Mouse (Mus musculus) embryo, embryonic 9.5 days (tissue): ENCODE measurements around the gene Fam166a.

Source experiments
- DNase-seq: peaks from one replicate; pipeline ENCODE4 v3.0.0-alpha.2; 2017; ENCODE audit errors: extremely low spot score

The Fam166a gene

GRCm38 (mm10) chr2:25218445-25218844, at the start of gene Fam166a:
Fam166a (plus strand) TSS chr2:25218745.
- no peak for DNase-seq

- DNase-seq, result peak; percentile 74
Observed at GRCm38 (mm10) chr2:25169778-25170177, 48.8 kb upstream of the Fam166a start.

GRCm38 (mm10) chr2:25170326-25171100, 48.0 kb upstream of the Fam166a start:
- no peak for DNase-seq

DNA sequence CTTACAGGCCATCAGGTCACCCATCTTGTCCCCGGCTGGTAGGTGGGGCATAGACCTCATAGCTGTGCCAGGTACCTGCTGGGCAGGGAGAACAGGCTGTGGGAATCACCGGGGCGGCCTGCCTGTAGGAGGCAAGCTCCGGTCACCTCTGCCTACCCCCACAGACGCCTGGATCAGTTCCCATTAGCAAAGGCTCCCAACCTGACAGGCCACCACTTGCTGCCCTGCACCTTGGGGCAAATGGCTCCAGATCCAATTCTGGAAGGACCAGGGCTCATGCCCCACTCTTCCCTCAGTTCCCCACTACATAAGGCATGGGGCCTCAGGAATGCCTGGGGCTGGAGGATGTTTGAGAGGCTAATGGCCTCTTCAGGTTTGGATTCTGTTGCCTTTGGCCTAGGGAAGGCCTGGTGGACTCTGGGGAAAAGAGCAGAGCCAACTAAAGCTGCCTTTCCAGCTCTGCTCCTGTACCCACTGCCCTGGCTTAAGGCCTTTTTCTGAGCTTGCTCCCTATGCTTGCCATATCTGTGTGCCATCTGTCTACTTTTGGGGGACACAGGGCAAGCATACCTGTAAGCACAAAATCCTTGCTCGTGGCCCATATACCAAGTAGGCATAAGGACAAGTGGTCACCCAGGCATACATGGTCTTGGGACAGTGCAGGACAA, 47.3 kb upstream of the Fam166a start:
- DNase-seq, result no peak

DNA sequence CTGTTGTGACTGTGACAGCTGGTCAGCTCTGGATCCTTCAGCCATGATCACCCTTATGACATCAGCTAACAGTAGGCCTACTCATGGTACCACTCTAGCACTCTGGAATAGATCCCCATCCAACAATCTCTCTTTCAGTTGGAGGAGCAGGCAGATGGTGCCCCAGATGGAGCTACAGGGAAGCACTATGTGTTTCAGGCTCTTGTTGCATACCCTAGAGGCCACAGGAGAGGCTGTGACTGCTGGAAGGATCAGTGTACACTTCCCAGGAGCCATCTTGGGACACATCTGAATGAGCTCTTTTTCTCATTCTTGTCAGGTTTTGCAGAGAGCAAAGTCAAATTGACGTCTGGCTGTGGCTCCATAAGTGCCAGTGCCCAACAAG, 46.8 kb upstream of the Fam166a start:
- no peak for DNase-seq

- DNase-seq, result no peak
Observed at GRCm38 (mm10) chr2:25172629-25173028, 45.9 kb upstream of the Fam166a start.

GRCm38 (mm10) chr2:25173821-25174220, 44.7 kb upstream of the Fam166a start:
- DNase-seq, result no peak

DNA sequence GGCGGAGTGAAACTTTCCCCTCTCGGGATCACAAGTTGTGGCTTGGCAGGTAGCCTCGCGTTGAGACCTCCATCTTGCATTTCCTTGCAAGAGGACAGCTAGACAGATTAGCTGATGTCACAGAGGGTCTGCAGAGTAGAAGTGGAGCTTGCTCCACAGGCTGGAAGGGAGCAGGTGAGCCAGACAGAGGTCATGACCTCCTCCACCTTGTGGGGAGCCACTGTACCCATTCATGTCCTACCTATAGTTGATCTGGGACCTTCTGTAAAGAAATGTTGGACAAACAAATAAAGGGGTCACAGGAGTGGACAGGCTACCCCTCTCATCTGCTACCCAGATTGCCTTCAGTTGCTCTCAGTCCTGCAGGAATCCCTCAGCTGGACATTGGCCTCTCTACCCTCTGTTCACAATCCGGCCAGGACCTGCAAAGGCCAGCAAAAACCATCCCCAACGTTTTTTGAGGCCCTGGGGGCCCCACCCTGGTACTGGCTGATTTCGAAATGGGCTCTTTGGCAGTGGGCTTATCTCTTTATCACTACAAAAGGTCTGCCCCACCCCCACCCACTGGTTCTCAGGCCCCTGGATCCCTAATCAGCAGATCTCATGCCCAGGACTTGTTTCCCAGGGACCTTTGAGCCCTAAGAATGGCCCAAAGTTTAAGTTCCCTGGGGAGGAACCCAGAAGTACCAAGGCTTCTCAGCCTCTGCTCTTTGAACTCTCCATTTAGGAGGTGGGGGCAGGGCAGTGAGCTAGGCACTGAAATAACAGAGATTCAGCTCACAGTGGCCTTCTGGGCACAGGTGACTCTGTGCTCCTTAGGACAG, 43.5 kb upstream of the Fam166a start:
- DNase-seq, result no peak

GRCm38 (mm10) chr2:25175690-25176078, 42.9 kb upstream of the Fam166a start:
- no peak for DNase-seq

DNA sequence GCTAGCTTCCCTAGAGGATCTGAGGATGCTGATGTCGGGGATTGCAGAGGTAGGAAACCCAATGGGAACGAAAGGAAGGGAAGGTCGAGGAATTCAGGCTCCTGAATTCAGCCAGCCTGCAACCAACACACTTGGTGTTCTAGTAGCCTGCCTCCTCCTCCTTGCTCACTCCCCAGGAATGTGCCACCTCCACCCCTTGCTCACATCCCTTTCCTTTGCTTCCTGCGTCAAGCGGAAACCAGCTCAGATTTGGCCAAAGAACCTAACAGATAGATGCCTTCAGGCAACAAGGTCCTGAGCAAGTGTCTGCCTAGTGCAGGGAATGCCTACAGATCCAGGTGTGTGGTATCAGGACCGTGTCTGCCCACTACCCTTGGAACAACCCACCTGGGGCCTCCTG, 42.0 kb upstream of the Fam166a start:
- DNase-seq, result no peak

GRCm38 (mm10) chr2:25177076-25177475, 41.5 kb upstream of the Fam166a start:
- DNase-seq, result no peak

- peak; percentile 71 for DNase-seq
Observed at GRCm38 (mm10) chr2:25177685-25178084, 40.9 kb upstream of the Fam166a start.

- DNase-seq, result no peak
Observed at GRCm38 (mm10) chr2:25178285-25178972, 40.1 kb upstream of the Fam166a start.

DNA sequence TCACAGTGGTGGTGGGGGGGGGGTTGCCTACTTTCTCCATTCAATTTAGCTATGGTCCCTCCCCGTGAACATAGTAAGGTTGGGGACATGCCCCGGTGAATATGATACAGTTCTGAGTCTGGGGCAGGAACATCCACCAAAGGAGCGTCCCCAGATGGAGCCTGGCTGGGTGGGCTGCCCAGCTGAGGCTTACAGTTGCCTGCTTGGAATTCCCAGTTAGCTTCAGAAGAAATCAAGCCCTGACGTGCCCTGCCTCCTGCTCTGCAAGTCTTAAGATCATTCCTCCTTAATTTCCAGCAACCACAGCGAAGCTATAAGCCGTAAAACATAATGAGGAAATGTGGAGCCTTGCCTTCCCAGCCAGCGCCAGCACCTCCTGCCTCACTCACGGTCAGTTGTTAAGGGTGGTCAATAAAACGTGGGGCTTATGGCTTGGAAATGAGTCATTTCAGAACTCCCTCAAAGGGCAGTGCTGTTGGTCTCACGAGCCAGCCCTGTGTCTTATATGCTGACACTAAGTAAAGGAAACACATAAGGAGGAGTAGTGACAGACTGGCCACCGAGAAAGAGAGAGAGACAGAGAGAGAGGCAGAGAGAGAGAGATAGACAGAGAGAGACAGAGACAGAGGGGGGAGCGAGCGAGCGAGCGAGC, 38.9 kb upstream of the Fam166a start:
- DNase-seq, result no peak

DNA sequence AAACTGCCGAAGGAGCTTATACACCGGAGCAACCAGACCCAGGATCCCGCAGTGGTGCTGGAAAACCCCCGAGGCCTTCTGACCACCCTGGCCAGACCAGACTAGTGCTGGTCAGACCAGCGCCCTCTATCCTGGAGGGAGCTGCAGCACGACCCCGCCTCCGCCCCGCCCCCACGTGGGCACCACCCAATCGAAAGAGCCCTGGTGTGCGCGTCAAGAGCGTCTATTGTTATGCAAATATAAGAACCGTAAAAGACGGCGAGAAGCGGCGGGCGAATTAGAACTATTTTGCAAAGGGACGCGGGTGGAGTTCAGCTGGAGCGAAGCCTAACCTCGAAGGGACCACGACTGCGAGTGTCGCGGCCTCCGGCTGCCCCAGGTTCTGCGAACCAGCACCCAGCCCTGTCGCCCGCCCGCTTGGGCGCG, 38.1 kb upstream of the Fam166a start, which contains the start of gene Nrarp:
Gene Nrarp, plus strand, starts transcription at position 281 of the 426 bp plus-strand sequence.
- DNase-seq, result peak; percentile 96

GRCm38 (mm10) chr2:25180973-25181890, 37.3 kb upstream of the Fam166a start:
- DNase-seq, result peak; percentile 71

- DNase-seq, result no peak
Observed at GRCm38 (mm10) chr2:25181891-25182397, 36.6 kb upstream of the Fam166a start.

DNA sequence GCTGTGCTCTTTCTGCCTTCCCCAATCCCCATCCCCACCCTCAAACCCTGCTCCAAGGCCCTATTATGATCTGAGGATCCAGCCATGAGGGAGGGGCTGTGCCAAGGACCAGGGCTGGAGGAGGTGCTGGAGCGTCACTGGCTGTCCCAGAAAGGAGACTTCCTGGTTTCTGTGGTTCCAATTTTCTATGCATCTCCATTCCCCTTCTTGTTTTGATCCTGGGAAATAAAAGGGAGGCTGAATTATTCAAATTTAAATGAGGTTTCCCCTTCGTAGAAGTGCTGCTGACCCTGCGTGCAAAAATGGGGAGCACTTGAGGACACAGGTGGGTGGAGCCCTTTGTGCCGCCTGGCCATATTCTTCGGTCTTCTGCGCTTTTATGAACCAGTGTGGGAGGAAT, 35.9 kb upstream of the Fam166a start:
- DNase-seq, result no peak

GRCm38 (mm10) chr2:25183336-25183735, 35.2 kb upstream of the Fam166a start:
- DNase-seq, result no peak

DNA sequence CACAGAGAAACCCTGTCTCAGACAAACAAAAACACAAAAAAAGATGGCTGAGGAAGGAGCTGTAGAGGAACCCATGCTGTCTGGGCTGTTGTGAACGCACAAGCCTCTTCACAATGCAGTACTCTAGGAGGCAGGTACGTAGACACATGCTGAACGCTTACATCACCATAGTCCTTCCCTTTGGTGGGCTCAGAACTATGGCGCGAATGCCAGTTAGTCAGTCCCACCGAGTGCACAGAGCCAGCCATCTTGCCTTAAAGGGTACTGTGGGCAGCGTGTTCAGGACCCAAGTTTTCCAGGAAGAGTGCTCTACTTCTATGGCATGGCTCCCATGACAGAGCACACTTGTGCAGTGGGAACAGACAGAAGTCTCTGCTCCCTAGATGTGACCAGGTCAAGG, 34.0 kb upstream of the Fam166a start:
- no peak for DNase-seq
